Mouse (Mus musculus) embryonic facial prominence, embryonic 10.5 days (tissue): ENCODE measurements at regions not wholly inside any gene's neighbourhood (a gene's known extent, or its start where the extent isn't known, plus 50 kb on each side); places are given as distances from the start of the nearest gene placed in this dataset.

ENCODE experiments used
- DNase-seq: peaks from one replicate; pipeline ENCODE4 v3.0.0-alpha.2; 2017; ENCODE audit warnings: low spot score
- H3K27ac ChIP-seq: fragments of 300-500 bp; sonication (generic); replicated peaks from 2 replicates; pipeline ENCODE4 v1.5.1; 2016; ENCODE audit warnings: mild to moderate bottlenecking
- H3K27me3 ChIP-seq: fragments of 300-500 bp; sonication (generic); replicated peaks from 2 replicates; pipeline ENCODE4 v1.6.1; 2016; ENCODE audit warnings: low read depth, mild to moderate bottlenecking; ENCODE audit not compliant: poor library complexity, severe bottlenecking
- H3K36me3 ChIP-seq: fragments of 300-500 bp; sonication (generic); replicated peaks from 2 replicates; pipeline ENCODE4 v1.6.1; 2016; ENCODE audit warnings: mild to moderate bottlenecking, moderate library complexity
- H3K4me1 ChIP-seq: fragments of 300-500 bp; sonication (generic); 2 replicates; pipeline ENCODE4 v1.6.1; 2016
- H3K4me3 ChIP-seq: fragments of 300-500 bp; sonication (generic); 2 replicates; pipeline ENCODE4 v1.5.1; 2016; ENCODE audit warnings: mild to moderate bottlenecking, moderate library complexity
- H3K9me3 ChIP-seq: fragments of 300-500 bp; sonication (generic); 2 replicates; pipeline ENCODE4 v1.6.1; 2016; ENCODE audit warnings: mild to moderate bottlenecking
- WGBS: fragments of 180-500 bp; shearing (Covaris S2); methylation state at CpG from one replicate; pipeline ENCODE4 v1.1.7; 2016; 5-methylcytosine and 5-hydroxymethylcytosine counted together

DNA sequence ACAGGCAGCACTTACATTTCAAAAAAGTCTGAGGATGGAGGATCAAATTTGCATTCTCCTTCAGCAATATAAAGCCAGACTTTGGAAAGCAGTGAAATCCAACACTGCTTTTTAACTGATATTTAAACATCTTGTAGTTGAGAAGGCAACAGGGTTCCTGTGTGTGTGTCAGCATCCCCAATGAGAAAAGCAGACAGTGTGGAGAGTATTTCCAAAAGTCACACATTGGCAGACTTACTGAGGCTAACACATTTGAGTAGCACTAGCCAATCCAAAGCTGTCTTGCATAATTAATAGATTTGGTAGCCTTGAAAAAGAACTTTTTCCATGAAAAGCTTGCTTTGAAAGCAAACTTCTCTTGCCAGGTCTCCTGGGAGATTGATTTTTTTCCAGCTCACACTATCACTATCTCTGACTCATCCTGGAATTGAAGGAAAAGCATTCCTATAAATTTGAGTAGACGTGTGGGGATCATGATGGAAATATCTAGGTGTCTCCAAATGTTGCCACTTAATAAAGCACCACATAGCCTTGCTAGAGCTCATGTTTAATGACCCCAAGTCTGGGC is 168.0 kb downstream of the Ibtk start:
- Histone ChIP-seq H3K27me3 (no peaks in the 10 kb centered on the region), H3K4me3 (no peak overlapping the region), H3K9me3 (no peaks in the 10 kb centered on the region), H3K36me3 (no peaks in the 10 kb centered on the region), H3K27ac (no peak overlapping the region), H3K4me1 (no peaks in the 10 kb centered on the region)
- 79% methylated on average over 1 of the region's 1 CpGs for WGBS
- DNase-seq, result no peak

DNA sequence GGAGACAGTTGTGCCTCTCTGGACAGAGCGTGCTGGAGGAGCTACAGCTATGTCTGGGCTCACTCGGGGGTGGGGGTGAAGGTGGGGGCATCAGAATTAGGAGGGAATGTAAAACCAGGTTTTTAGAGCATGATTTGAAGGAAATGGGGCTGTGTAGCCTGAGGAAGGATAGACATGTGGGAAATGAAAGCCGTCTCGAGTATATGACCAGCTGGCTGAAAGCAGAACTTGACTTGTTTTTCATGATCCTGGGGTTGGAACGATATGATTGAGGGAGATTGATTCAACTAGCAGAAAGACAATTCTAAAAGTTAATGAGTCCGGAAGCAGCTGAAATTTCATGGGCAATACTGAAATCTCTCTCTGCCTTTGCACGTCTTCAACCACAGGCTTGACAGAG is 171.3 kb downstream of the Ibtk start:
- no peaks in the 10 kb centered on the region for H3K27me3 ChIP-seq
- H3K27ac ChIP-seq, result no peak overlapping the region
- WGBS, result 89% methylated on average over 7 of the region's 7 CpGs
- H3K36me3 ChIP-seq, result no peaks in the 10 kb centered on the region
- no peaks in the 10 kb centered on the region for H3K9me3 ChIP-seq
- no peak for DNase-seq
- no peaks in the 10 kb centered on the region for H3K4me1 ChIP-seq
- H3K4me3 ChIP-seq, result no peak overlapping the region

- Histone ChIP-seq H3K27me3 (no peaks in the 10 kb centered on the region), H3K36me3 (no peaks in the 10 kb centered on the region), H3K27ac (no peak overlapping the region), H3K4me1 (no peaks in the 10 kb centered on the region), H3K4me3 (no peak overlapping the region), H3K9me3 (no peaks in the 10 kb centered on the region)
- whole genome bisulfite sequencing, result 94% methylated on average over 1 of the region's 1 CpGs
- DNase-seq, result no peak
Observed at GRCm38 (mm10) chr9:85577338-85577737, 171.8 kb downstream of the Ibtk start.

- H3K4me1 ChIP-seq, result no peaks in the 10 kb centered on the region
Observed at GRCm38 (mm10) chr9:85568877-85569276, 180.3 kb downstream of the Ibtk start.

DNA sequence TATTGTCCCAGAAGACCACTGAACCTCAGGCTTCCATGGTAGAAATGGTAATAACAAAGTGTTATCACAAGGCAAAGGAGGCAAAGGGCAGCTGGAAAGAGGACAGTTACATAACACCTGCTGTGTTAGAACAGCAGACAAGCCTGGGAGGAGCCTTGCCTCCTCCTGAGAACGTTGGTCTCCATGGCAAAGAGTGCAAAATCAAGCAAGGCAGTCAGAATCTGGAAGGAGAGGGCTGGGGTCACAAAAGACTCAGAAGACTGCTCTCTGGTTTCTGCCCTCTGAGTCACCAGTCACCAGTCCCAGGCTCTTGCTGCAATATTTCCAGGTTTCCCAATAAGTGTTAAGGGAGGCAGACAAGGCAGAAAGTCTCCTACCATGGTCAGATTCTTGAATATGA is 197.3 kb downstream of the Ibtk start:
- H3K27ac ChIP-seq, result no peak overlapping the region
- H3K36me3 ChIP-seq, result no peaks in the 10 kb centered on the region
- 39% methylated on average over 1 of the region's 1 CpGs for WGBS
- H3K4me3 ChIP-seq, result no peak overlapping the region
- DNase-seq, result no peak
- no peaks in the 10 kb centered on the region for H3K27me3 ChIP-seq
- no peaks in the 10 kb centered on the region for H3K9me3 ChIP-seq
- H3K4me1 ChIP-seq, result no peaks in the 10 kb centered on the region

More at GRCm38 (mm10) chr9:85568877-85569276, 180.3 kb downstream of the Ibtk start:
- H3K36me3 ChIP-seq, result no peaks in the 10 kb centered on the region
- no peaks in the 10 kb centered on the region for H3K27me3 ChIP-seq
- DNase-seq, result no peak
- H3K27ac ChIP-seq, result no peak overlapping the region
- 83% methylated on average over 8 of the region's 8 CpGs for WGBS
- H3K4me3 ChIP-seq, result no peak overlapping the region
- H3K9me3 ChIP-seq, result no peaks in the 10 kb centered on the region

GRCm38 (mm10) chr9:85550455-85550854 is 198.7 kb downstream of the Ibtk start:
- Histone ChIP-seq H3K9me3 (no peaks in the 10 kb centered on the region), H3K36me3 (no peaks in the 10 kb centered on the region), H3K27ac (no peak overlapping the region), H3K4me3 (no peak overlapping the region), H3K4me1 (no peaks in the 10 kb centered on the region), H3K27me3 (no peaks in the 10 kb centered on the region)
- 91% methylated on average over 3 of the region's 3 CpGs for WGBS
- DNase-seq, result no peak

DNA sequence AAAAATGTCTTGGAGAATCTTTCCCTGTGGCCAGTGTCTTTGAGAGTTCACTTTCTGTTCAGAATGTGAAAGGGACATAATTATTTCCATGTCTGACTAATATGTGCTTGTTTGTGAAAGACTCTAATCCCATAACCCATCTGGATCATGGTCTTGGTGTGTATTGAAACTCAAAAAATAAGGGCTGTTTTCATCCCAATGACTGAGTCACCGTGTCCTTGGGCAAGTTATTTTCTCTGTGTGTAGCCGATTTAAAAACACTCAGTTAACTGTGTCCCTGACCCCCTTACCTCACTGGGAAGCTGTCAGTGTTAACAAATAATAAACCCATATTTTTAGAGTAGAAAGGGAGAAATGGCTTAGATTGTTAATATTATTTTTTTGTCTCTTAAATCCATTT is 202.9 kb downstream of the Ibtk start:
- Histone ChIP-seq H3K4me1 (no peaks in the 10 kb centered on the region), H3K36me3 (no peaks in the 10 kb centered on the region), H3K4me3 (no peak overlapping the region), H3K27me3 (no peaks in the 10 kb centered on the region), H3K27ac (no peak overlapping the region), H3K9me3 (no peaks in the 10 kb centered on the region)
- no peak for DNase-seq
- WGBS, result 67% methylated on average over 2 of the region's 2 CpGs

GRCm38 (mm10) chr9:85545566-85545965 is 203.6 kb downstream of the Ibtk start:
- no peaks in the 10 kb centered on the region for H3K4me1 ChIP-seq
- no peaks in the 10 kb centered on the region for H3K27me3 ChIP-seq
- H3K36me3 ChIP-seq, result no peaks in the 10 kb centered on the region
- no peak for DNase-seq
- no peak overlapping the region for H3K4me3 ChIP-seq
- no peaks in the 10 kb centered on the region for H3K9me3 ChIP-seq
- H3K27ac ChIP-seq, result no peak overlapping the region
- 96% methylated on average over 1 of the region's 1 CpGs for WGBS

DNA sequence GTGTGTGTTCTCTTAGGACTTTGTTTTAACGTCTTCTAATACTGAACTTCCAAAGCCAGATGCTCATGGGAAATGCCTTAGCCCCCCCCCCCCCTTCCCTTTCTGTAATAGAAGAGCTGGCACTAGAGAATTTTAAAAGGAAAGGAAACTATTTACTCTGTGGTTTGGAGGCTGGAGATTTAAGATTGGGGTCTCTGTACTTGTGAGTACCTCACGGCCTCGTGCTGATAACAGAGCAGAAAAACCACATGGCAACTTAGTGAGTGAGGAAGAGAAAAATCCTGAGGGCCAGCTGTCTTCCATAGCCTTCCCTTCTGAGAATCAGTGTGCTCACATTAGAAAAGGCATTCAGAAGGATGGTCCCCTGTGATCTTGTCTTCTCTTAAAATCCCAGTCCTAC is 210.6 kb downstream of the Ibtk start:
- H3K27me3 ChIP-seq, result no peaks in the 10 kb centered on the region
- H3K9me3 ChIP-seq, result no peaks in the 10 kb centered on the region
- H3K27ac ChIP-seq, result no peak overlapping the region
- no peaks in the 10 kb centered on the region for H3K36me3 ChIP-seq
- no peak for DNase-seq
- no peak overlapping the region for H3K4me3 ChIP-seq
- 63% methylated on average over 3 of the region's 3 CpGs for WGBS
- no peaks in the 10 kb centered on the region for H3K4me1 ChIP-seq

- no peak for DNase-seq
- Histone ChIP-seq H3K27me3 (no peaks in the 10 kb centered on the region), H3K27ac (no peak overlapping the region), H3K9me3 (no peaks in the 10 kb centered on the region), H3K4me1 (no peaks in the 10 kb centered on the region), H3K4me3 (no peak overlapping the region), H3K36me3 (no peaks in the 10 kb centered on the region)
- WGBS, result 92% methylated on average over 3 of the region's 3 CpGs
Observed at GRCm38 (mm10) chr9:85528421-85528820, 201.3 kb upstream of the Tent5a start.

GRCm38 (mm10) chr9:85524733-85525132 is 197.6 kb upstream of the Tent5a start:
- H3K27ac ChIP-seq, result no peak overlapping the region
- no peaks in the 10 kb centered on the region for H3K9me3 ChIP-seq
- H3K4me1 ChIP-seq, result no peaks in the 10 kb centered on the region
- H3K27me3 ChIP-seq, result no peaks in the 10 kb centered on the region
- no peaks in the 10 kb centered on the region for H3K36me3 ChIP-seq
- no peak overlapping the region for H3K4me3 ChIP-seq
- DNase-seq, result no peak

- WGBS, result 90% methylated on average over 2 of the region's 2 CpGs
- Histone ChIP-seq H3K4me3 (no peak overlapping the region), H3K36me3 (no peaks in the 10 kb centered on the region), H3K27me3 (no peaks in the 10 kb centered on the region), H3K4me1 (no peaks in the 10 kb centered on the region), H3K27ac (no peak overlapping the region), H3K9me3 (no peaks in the 10 kb centered on the region)
- no peak for DNase-seq
Observed at GRCm38 (mm10) chr9:85521342-85521741, 194.2 kb upstream of the Tent5a start.

DNA sequence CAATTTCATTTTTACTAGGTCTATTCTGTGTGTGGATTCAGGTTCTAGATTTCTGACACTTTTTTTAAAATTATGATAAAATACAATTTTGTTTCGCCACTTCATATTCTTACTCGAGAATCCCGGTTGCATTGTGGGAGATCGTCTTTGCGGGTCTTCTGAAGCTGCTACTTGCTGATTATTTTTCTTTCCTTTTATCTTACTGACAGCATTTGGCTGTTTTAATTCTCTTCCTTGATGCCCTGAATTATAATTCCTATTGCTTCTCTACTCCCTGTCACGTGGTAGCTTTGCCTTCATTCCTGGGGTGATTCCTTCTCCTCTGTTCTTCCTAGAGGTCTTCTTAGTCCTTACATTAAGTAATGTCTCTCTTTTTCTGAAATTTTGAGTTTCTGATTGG is 193.8 kb upstream of the Tent5a start:
- DNase-seq, result no peak
- Histone ChIP-seq H3K27ac (no peak overlapping the region), H3K4me1 (no peaks in the 10 kb centered on the region), H3K27me3 (no peaks in the 10 kb centered on the region), H3K36me3 (no peaks in the 10 kb centered on the region), H3K4me3 (no peak overlapping the region), H3K9me3 (no peaks in the 10 kb centered on the region)
- 91% methylated on average over 6 of the region's 6 CpGs for WGBS

DNA sequence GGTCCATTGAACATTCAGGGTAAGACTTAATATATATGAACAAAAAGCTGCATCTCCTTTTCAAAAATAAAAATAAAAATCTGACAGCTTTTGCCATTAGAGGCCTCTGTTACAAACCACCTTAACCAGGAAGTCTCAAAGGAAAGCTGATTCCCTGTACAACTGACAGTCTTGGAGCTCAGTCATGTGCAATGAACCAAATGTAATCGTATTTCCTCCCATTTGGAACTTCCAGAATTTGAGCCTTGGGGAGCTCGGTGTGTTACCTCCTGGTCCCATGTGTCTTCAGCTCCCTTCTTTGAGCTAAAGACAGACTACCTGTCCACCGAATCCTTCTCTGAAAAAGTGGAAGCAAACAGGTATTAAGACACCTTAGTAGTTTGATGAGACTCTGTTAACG is 171.9 kb upstream of the Tent5a start:
- Histone ChIP-seq H3K27ac (no peak overlapping the region), H3K4me1 (no peaks in the 10 kb centered on the region), H3K4me3 (no peak overlapping the region), H3K27me3 (peaks cover 10% of the 10 kb centered on the region), H3K36me3 (no peaks in the 10 kb centered on the region), H3K9me3 (no peaks in the 10 kb centered on the region)
- WGBS, result 74% methylated on average over 4 of the region's 4 CpGs
- no peak for DNase-seq
